Mouse (Mus musculus) thymus, adult 18-20 months (tissue): ENCODE data around the gene Chka.

Source experiments
- DNase-seq, 2 experiments: peaks; one replicate each; pipeline ENCODE4 v3.0.0; 2022; ENCODE audit warnings: mixed read lengths in 2 of 2

The Chka gene

GRCm38 (mm10) chr19:3890181-3890580 lies 38.6 kb downstream of the Chka start:
- no peak for DNase-seq

GRCm38 (mm10) chr19:3893545-3894116 lies 42.1 kb downstream of the Chka start:
- DNase-seq, result no peak

- no peak for DNase-seq
Observed at GRCm38 (mm10) chr19:3894294-3894693, 42.7 kb downstream of the Chka start.

GRCm38 (mm10) chr19:3895171-3895631 lies 43.6 kb downstream of the Chka start:
- DNase-seq, result no peak

GRCm38 (mm10) chr19:3896208-3896607 lies 44.6 kb downstream of the Chka start:
- DNase-seq, result no peak

- no peak for DNase-seq
Observed at GRCm38 (mm10) chr19:3897557-3897956, 46.0 kb downstream of the Chka start.

GRCm38 (mm10) chr19:3898952-3899351 lies 47.4 kb downstream of the Chka start:
- no peak for DNase-seq

GRCm38 (mm10) chr19:3899618-3900017 lies 48.0 kb downstream of the Chka start:
- DNase-seq, result no peak

GRCm38 (mm10) chr19:3902966-3903365 lies 51.4 kb downstream of the Chka start:
- DNase-seq, result no peak

- DNase-seq, result no peak
Observed at GRCm38 (mm10) chr19:3903648-3904362, 52.2 kb downstream of the Chka start.

GRCm38 (mm10) chr19:3904363-3904675 lies 52.7 kb downstream of the Chka start:
- DNase-seq, result no peak

- DNase-seq, result no peak
Observed at GRCm38 (mm10) chr19:3905261-3905969, 53.8 kb downstream of the Chka start.

GRCm38 (mm10) chr19:3906326-3906725 lies 54.8 kb downstream of the Chka start:
- DNase-seq, result no peak

- DNase-seq, result peak; percentile 63 to 73
Observed at GRCm38 (mm10) chr19:3906795-3907786, 55.5 kb downstream of the Chka start, which contains the start of gene Tcirg1. TSS of gene Tcirg1 (minus strand) at chr19:3907133.

GRCm38 (mm10) chr19:3907876-3908660 lies 56.5 kb downstream of the Chka start:
- DNase-seq, result no peak

GRCm38 (mm10) chr19:3910206-3910605 lies 58.6 kb downstream of the Chka start:
- DNase-seq, result no peak

GRCm38 (mm10) chr19:3912337-3913204 lies 61.0 kb downstream of the Chka start, which contains the start of gene Ndufs8:
TSS of gene Ndufs8 (minus strand) at chr19:3912774.
- DNase-seq, result peak; percentile 86 to 96

GRCm38 (mm10) chr19:3913692-3914091 lies 62.1 kb downstream of the Chka start:
- no peak for DNase-seq

- no peak for DNase-seq
Observed at GRCm38 (mm10) chr19:3914535-3914934, 63.0 kb downstream of the Chka start.

GRCm38 (mm10) chr19:3916727-3917126 lies 65.2 kb downstream of the Chka start:
- DNase-seq, result no peak

- DNase-seq, result no peak
Observed at GRCm38 (mm10) chr19:3919928-3920327, 68.4 kb downstream of the Chka start.
